Mouse (Mus musculus) T-helper 1 cell (primary cell): ENCODE data around the gene Gdf1.

ENCODE experiments used
- in situ Hi-C: fragments of 300-600 bp; cut with MboI, MseI; formaldehyde crosslinking; loops from one replicate; pipeline ENCODE4 v1.15.1; 2025; ENCODE audit warnings: high pct_unique_total_duplicates

The Gdf1 gene

GRCm38 (mm10) chr8:70329124-70329834 lies at the start of gene Gdf1:
TSS of gene Gdf1 (plus strand) at chr8:70329817.
- in situ Hi-C loops, result no loop called here

- in situ Hi-C loops, result no loop called here
These were observed 48.6 kb upstream of the Gdf1 start for GRCm38 (mm10) chr8:70281001-70281400.

GRCm38 (mm10) chr8:70282603-70283135 lies 46.9 kb upstream of the Gdf1 start, which contains the start of gene Homer3:
TSS of gene Homer3 (plus strand) at chr8:70282827.
- in situ Hi-C loops, result no loop called here

GRCm38 (mm10) chr8:70283136-70284077 lies 46.2 kb upstream of the Gdf1 start:
- in situ Hi-C loops, result no loop called here

- in situ Hi-C loops, result no loop called here
These were observed 45.2 kb upstream of the Gdf1 start for GRCm38 (mm10) chr8:70284421-70284820.

GRCm38 (mm10) chr8:70285304-70285703 lies 44.3 kb upstream of the Gdf1 start:
- in situ Hi-C loops, result no loop called here

GRCm38 (mm10) chr8:70286737-70287136 lies 42.9 kb upstream of the Gdf1 start:
- in situ Hi-C loops, result no loop called here

GRCm38 (mm10) chr8:70293988-70294405 lies 35.6 kb upstream of the Gdf1 start:
- in situ Hi-C loops, result no loop called here

GRCm38 (mm10) chr8:70300881-70301280 lies 28.7 kb upstream of the Gdf1 start:
- in situ Hi-C loops, result no loop called here

GRCm38 (mm10) chr8:70302358-70302890 lies 27.2 kb upstream of the Gdf1 start, which contains the start of the genes Ddx49 and Cope:
TSS of gene Ddx49 (minus strand) at chr8:70302489.
TSS of gene Cope (plus strand) at chr8:70302518.
- in situ Hi-C loops, result no loop called here

GRCm38 (mm10) chr8:70302901-70303300 lies 26.7 kb upstream of the Gdf1 start:
- in situ Hi-C loops, result no loop called here

- in situ Hi-C loops, result no loop called here
These were observed 20.3 kb upstream of the Gdf1 start for GRCm38 (mm10) chr8:70309311-70309710.

- in situ Hi-C loops, result no loop called here
These were observed 16.2 kb upstream of the Gdf1 start for GRCm38 (mm10) chr8:70313399-70313798.

GRCm38 (mm10) chr8:70315624-70316510 lies 13.8 kb upstream of the Gdf1 start, which contains the start of gene Cers1:
TSS of gene Cers1 (plus strand) at chr8:70315775.
- in situ Hi-C loops, result no loop called here

GRCm38 (mm10) chr8:70316511-70317504 lies 12.8 kb upstream of the Gdf1 start:
- in situ Hi-C loops, result no loop called here

GRCm38 (mm10) chr8:70317872-70318271 lies 11.7 kb upstream of the Gdf1 start:
- in situ Hi-C loops, result no loop called here

- in situ Hi-C loops, result no loop called here
These were observed 5.9 kb upstream of the Gdf1 start for GRCm38 (mm10) chr8:70323716-70324115.

GRCm38 (mm10) chr8:70327512-70327911 lies 2.1 kb upstream of the Gdf1 start:
- in situ Hi-C loops, result no loop called here
